Mouse (Mus musculus): ENCODE measurements at regions not wholly inside any gene's neighbourhood (a gene's known extent, or its start where the extent isn't known, plus 50 kb on each side); places are given as distances from the start of the nearest gene placed in this dataset.

DNA sequence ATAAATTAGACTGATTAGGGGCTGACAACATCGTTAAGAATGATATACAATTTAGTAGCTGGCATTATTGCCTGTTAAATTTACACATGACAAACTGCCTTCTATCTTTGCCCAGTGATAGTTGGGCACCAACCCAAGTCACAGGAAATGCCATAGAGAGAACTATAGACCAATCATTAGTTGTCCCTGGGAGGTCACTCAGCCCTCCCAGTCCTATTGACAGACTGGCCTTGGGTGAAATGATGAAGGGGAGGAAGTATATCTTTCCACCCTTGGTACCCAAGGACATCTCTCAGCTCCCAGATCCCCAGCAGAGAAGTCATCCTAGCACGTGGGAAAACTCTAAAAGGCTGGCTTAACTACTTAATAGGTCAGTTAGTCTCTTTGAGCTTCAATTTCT is 139.8 kb downstream of the Aipl1 start:
- no peak overlapping the region for H3K27ac ChIP-seq
- DNase-seq (ENCODE audit: low spot score): no peak
- no peak overlapping the region for H3K4me2 ChIP-seq (replicated peaks)
- H3K27me3 ChIP-seq (ENCODE audit: control insufficient read depth, insufficient read depth, low read length): no peaks in the 10 kb centered on the region
- ATAC-seq (ENCODE audit: low FRiP score): no peak
- no peaks in the 10 kb centered on the region for H3K9me3 ChIP-seq (ENCODE audit: control insufficient read depth, low read length)
- no peak overlapping the region for H3K4me3 ChIP-seq (replicated peaks; ENCODE audit: low read length)
- WGBS: 59% methylated on average over 2 of the region's 2 CpGs
- no peak overlapping the region for H3K9ac ChIP-seq
- H3K4me1 ChIP-seq (replicated peaks; ENCODE audit: control insufficient read depth, insufficient read depth, low read length): no peaks in the 10 kb centered on the region
- no peaks in the 10 kb centered on the region for H3K36me3 ChIP-seq (replicated peaks; ENCODE audit: control insufficient read depth, insufficient read depth)

DNA sequence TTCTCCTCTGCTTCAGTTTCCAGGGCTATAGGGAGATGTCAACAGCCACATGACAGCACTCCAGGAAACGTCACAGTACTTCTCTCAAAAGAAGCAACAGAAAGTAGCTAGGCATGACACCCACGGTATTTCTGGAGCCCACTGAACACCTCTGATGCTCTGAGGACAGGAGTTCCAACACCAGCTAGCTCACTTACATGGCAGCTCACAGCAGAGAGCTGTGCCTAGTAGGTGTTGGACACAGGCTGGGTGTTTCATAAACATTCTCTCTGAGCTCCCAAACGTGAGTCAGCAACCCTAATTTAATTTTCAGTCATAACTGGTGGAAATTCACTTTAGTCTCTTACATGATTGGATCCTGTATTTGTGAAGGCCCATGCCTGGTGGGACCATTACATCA is 140.2 kb downstream of the Aipl1 start:
- ATAC-seq (ENCODE audit: low FRiP score): no peak
- Histone ChIP-seq H3K4me1 (replicated peaks; ENCODE audit: control insufficient read depth, insufficient read depth, low read length) (no peaks in the 10 kb centered on the region), H3K27ac (no peak overlapping the region), H3K4me2 (replicated peaks) (no peak overlapping the region), H3K27me3 (ENCODE audit: control insufficient read depth, insufficient read depth, low read length) (no peaks in the 10 kb centered on the region), H3K9me3 (ENCODE audit: control insufficient read depth, low read length) (no peaks in the 10 kb centered on the region), H3K9ac (no peak overlapping the region), H3K36me3 (replicated peaks; ENCODE audit: control insufficient read depth, insufficient read depth) (no peaks in the 10 kb centered on the region), H3K4me3 (replicated peaks; ENCODE audit: low read length) (no peak overlapping the region)
- WGBS: 57% methylated on average over 3 of the region's 3 CpGs
- no peak for DNase-seq (ENCODE audit: low spot score)

- Histone ChIP-seq H3K27me3 (ENCODE audit: control insufficient read depth, insufficient read depth, low read length) (no peaks in the 10 kb centered on the region), H3K4me1 (replicated peaks; ENCODE audit: control insufficient read depth, insufficient read depth, low read length) (no peaks in the 10 kb centered on the region), H3K9me3 (ENCODE audit: control insufficient read depth, low read length) (no peaks in the 10 kb centered on the region), H3K4me3 (replicated peaks; ENCODE audit: low read length) (no peak overlapping the region), H3K9ac (no peak overlapping the region), H3K4me2 (replicated peaks) (no peak overlapping the region), H3K27ac (no peak overlapping the region), H3K36me3 (replicated peaks; ENCODE audit: control insufficient read depth, insufficient read depth) (no peaks in the 10 kb centered on the region)
- WGBS: 71% methylated on average over 1 of the region's 1 CpGs
- DNase-seq (ENCODE audit: low spot score) (no peak), ATAC-seq (ENCODE audit: low FRiP score) (no peak)
These were observed 141.5 kb downstream of the Wscd1 start for GRCm38 (mm10) chr11:71891181-71891580.

DNA sequence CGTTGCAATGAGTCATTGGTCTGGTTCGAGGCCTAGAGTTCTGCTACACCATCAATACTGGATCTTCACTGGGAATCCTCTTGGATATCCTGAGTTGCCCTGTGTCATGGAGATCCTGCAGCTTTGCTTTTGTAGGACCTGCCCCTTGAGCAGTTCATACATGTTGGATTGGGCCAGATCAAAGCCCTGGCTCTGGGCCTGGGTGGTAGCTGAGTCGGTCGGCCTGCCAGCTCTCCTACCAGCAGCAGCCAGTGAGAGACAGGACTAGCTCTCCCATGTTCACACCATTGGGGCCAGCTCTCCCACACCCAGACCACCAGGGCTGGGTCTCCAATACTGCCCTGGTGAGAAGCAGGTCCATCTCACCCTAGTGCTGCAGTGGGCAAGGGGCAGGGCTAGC is 139.4 kb downstream of the Wscd1 start:
- Histone ChIP-seq H3K9me3 (ENCODE audit: control insufficient read depth, low read length) (no peaks in the 10 kb centered on the region), H3K4me3 (replicated peaks; ENCODE audit: low read length) (no peak overlapping the region), H3K27ac (no peak overlapping the region), H3K36me3 (replicated peaks; ENCODE audit: control insufficient read depth, insufficient read depth) (no peaks in the 10 kb centered on the region), H3K27me3 (ENCODE audit: control insufficient read depth, insufficient read depth, low read length) (no peaks in the 10 kb centered on the region), H3K9ac (no peak overlapping the region), H3K4me2 (replicated peaks) (no peak overlapping the region), H3K4me1 (replicated peaks; ENCODE audit: control insufficient read depth, insufficient read depth, low read length) (no peaks in the 10 kb centered on the region)
- DNase-seq (ENCODE audit: low spot score) (no peak), ATAC-seq (ENCODE audit: low FRiP score) (no peak)
- WGBS: 98% methylated on average over 4 of the region's 4 CpGs

- Histone ChIP-seq H3K9ac (no peak overlapping the region), H3K9me3 (ENCODE audit: control insufficient read depth, low read length) (no peaks in the 10 kb centered on the region), H3K36me3 (replicated peaks; ENCODE audit: control insufficient read depth, insufficient read depth) (no peaks in the 10 kb centered on the region), H3K27me3 (ENCODE audit: control insufficient read depth, insufficient read depth, low read length) (no peaks in the 10 kb centered on the region), H3K27ac (no peak overlapping the region), H3K4me2 (replicated peaks) (no peak overlapping the region), H3K4me1 (replicated peaks; ENCODE audit: control insufficient read depth, insufficient read depth, low read length) (no peaks in the 10 kb centered on the region), H3K4me3 (replicated peaks; ENCODE audit: low read length) (no peak overlapping the region)
- WGBS: 49% methylated on average over 4 of the region's 4 CpGs
- ATAC-seq (ENCODE audit: low FRiP score) (no peak), DNase-seq (ENCODE audit: low spot score) (no peak)
These were observed 137.5 kb downstream of the Wscd1 start for GRCm38 (mm10) chr11:71887211-71887610.

- Histone ChIP-seq H3K4me3 (replicated peaks; ENCODE audit: low read length) (no peak overlapping the region), H3K27me3 (ENCODE audit: control insufficient read depth, insufficient read depth, low read length) (no peaks in the 10 kb centered on the region), H3K4me1 (replicated peaks; ENCODE audit: control insufficient read depth, insufficient read depth, low read length) (no peaks in the 10 kb centered on the region), H3K4me2 (replicated peaks) (no peak overlapping the region), H3K9me3 (ENCODE audit: control insufficient read depth, low read length) (no peaks in the 10 kb centered on the region), H3K27ac (no peak overlapping the region), H3K36me3 (replicated peaks; ENCODE audit: control insufficient read depth, insufficient read depth) (no peaks in the 10 kb centered on the region), H3K9ac (no peak overlapping the region)
- no peak for DNase-seq (ENCODE audit: low spot score)
- 78% methylated on average over 4 of the region's 4 CpGs for WGBS
- ATAC-seq (ENCODE audit: low FRiP score): no peak
These were observed 137.1 kb downstream of the Wscd1 start for GRCm38 (mm10) chr11:71886771-71887170.

- 56% methylated on average over 6 of the region's 6 CpGs for WGBS
- ATAC-seq (ENCODE audit: low FRiP score) (no peak), DNase-seq (ENCODE audit: low spot score) (no peak)
- no peaks in the 10 kb centered on the region for H3K36me3 ChIP-seq (replicated peaks; ENCODE audit: control insufficient read depth, insufficient read depth)
- H3K9ac ChIP-seq: no peak overlapping the region
- H3K4me3 ChIP-seq (replicated peaks; ENCODE audit: low read length): no peak overlapping the region
- no peaks in the 10 kb centered on the region for H3K27me3 ChIP-seq (ENCODE audit: control insufficient read depth, insufficient read depth, low read length)
- no peaks in the 10 kb centered on the region for H3K9me3 ChIP-seq (ENCODE audit: control insufficient read depth, low read length)
- H3K4me2 ChIP-seq (replicated peaks): no peak overlapping the region
- H3K4me1 ChIP-seq (replicated peaks; ENCODE audit: control insufficient read depth, insufficient read depth, low read length): no peaks in the 10 kb centered on the region
- H3K27ac ChIP-seq: no peak overlapping the region
These were observed 135.1 kb downstream of the Wscd1 start for GRCm38 (mm10) chr11:71884861-71885260.

DNA sequence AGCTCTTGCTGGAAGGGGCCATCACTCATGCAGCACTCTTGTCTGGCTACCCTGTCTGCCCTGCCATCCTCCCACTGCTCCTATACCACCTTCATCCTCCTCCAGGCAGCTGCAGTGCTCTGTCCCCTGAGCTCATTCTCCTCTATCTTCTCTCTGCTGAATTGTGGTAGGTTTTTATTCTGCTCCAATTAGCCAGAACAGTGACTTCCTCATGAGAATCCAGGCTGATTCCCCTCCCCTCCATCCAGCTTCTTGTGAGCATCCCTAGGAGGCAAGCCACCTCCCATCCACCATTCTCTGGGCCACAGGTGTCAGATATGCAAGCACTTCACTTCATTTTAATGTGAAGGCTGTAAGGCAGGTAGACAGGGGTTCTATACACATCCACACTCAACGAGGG is 132.1 kb downstream of the Wscd1 start:
- H3K4me1 ChIP-seq (replicated peaks; ENCODE audit: control insufficient read depth, insufficient read depth, low read length): no peaks in the 10 kb centered on the region
- H3K9ac ChIP-seq: no peak overlapping the region
- H3K36me3 ChIP-seq (replicated peaks; ENCODE audit: control insufficient read depth, insufficient read depth): no peaks in the 10 kb centered on the region
- no peak for ATAC-seq (ENCODE audit: low FRiP score)
- H3K9me3 ChIP-seq (ENCODE audit: control insufficient read depth, low read length): no peaks in the 10 kb centered on the region
- H3K27ac ChIP-seq: no peak overlapping the region
- H3K27me3 ChIP-seq (ENCODE audit: control insufficient read depth, insufficient read depth, low read length): no peaks in the 10 kb centered on the region
- H3K4me2 ChIP-seq (replicated peaks): no peak overlapping the region
- H3K4me3 ChIP-seq (replicated peaks; ENCODE audit: low read length): no peak overlapping the region
- WGBS: 81% methylated on average over 1 of the region's 1 CpGs
- DNase-seq (ENCODE audit: low spot score): no peak

DNA sequence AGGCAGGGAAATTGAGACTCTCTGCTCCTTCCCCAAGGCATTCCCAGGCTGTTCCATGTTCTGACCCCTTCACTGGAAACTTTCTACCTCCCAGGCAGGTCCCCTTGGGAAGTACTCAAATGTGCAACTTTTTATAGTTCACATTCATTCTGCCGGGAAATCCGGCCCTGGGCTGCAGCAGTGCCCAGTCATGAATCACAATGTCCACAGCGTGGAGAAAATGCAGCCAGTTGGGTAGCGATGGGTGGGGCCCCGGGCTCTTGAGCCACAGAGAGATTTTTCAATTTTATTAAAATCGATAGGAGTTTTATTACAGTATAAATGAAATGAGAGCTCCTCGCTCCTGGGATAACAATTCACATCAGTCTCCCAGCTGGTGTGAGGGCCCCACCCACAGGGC is 121.6 kb downstream of the Wscd1 start:
- H3K9ac ChIP-seq: no peak overlapping the region
- ATAC-seq (ENCODE audit: low FRiP score): no peak
- no peak overlapping the region for H3K4me2 ChIP-seq (replicated peaks)
- no peaks in the 10 kb centered on the region for H3K27me3 ChIP-seq (ENCODE audit: control insufficient read depth, insufficient read depth, low read length)
- 71% methylated on average over 7 of the region's 7 CpGs for WGBS
- 0 out of 2 replicates have a peak, but pooled peaks cover 4% of the 10 kb centered on the region for H3K9me3 ChIP-seq (ENCODE audit: control insufficient read depth, low read length)
- H3K27ac ChIP-seq: no peak overlapping the region
- no peaks in the 10 kb centered on the region for H3K36me3 ChIP-seq (replicated peaks; ENCODE audit: control insufficient read depth, insufficient read depth)
- no peak overlapping the region for H3K4me3 ChIP-seq (replicated peaks; ENCODE audit: low read length)
- no peak for DNase-seq (ENCODE audit: low spot score)
- no peaks in the 10 kb centered on the region for H3K4me1 ChIP-seq (replicated peaks; ENCODE audit: control insufficient read depth, insufficient read depth, low read length)

- Histone ChIP-seq H3K36me3 (replicated peaks; ENCODE audit: control insufficient read depth, insufficient read depth) (no peaks in the 10 kb centered on the region), H3K9me3 (ENCODE audit: control insufficient read depth, low read length) (no peaks in the 10 kb centered on the region), H3K9ac (no peak overlapping the region), H3K27ac (no peak overlapping the region), H3K4me3 (replicated peaks; ENCODE audit: low read length) (no peak overlapping the region), H3K4me1 (replicated peaks; ENCODE audit: control insufficient read depth, insufficient read depth, low read length) (no peaks in the 10 kb centered on the region), H3K4me2 (replicated peaks) (no peak overlapping the region), H3K27me3 (ENCODE audit: control insufficient read depth, insufficient read depth, low read length) (no peaks in the 10 kb centered on the region)
- WGBS: 75% methylated on average over 12 of the region's 12 CpGs
- no peak for DNase-seq (ENCODE audit: low spot score)
- ATAC-seq (ENCODE audit: low FRiP score): no peak
These were observed 117.0 kb downstream of the Wscd1 start for GRCm38 (mm10) chr11:71866690-71867089.
